Mouse (Mus musculus): Measurements from ENCODE around the gene Sptbn1.

GRCm38 (mm10) chr11:30246161-30246560, 21.8 kb downstream of the Sptbn1 start:
- TF ChIP-seq CTCF (IDR thresholded peaks at IDR 0.05) (no peak), EP300 (IDR thresholded peaks at IDR 0.05) (no peak)
